Mouse (Mus musculus) liver, embryonic 14.5 days (tissue): ENCODE results near the gene Ltbp2.

Source experiments
- CTCF ChIP-seq: IDR thresholded peaks from 2 replicates; pipeline ENCODE4 v1.5.1; 2016; ENCODE audit warnings: antibody characterized with exemption, low read depth, control low read depth
- EP300 ChIP-seq: IDR thresholded peaks from 2 replicates; pipeline ENCODE4 v1.6.1; 2016; ENCODE audit warnings: antibody characterized with exemption, low read depth

DNA sequence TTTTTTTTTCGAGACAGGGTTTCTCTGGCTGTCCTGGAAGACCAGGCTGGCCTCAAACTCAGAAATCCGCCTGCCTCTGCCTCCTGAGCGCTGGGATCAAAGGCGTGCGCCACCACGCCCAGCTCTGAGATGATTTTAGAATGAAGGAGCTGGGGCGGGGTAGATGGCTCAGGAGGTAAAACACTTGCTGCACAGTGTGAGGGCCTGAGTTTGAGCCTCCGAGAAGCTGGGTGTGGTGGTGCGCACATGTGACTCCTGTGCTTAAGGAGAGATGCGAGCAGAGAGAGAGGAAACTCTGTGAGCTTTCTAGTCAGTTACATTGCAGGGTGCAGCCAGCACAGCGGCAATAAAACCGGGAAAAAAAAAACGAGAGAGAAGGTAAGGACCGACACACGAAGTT is 110.8 kb downstream of the Ltbp2 start:
- TF ChIP-seq CTCF, result no peak
- TF ChIP-seq EP300, result no peak
